Comparison of ENCODE assay signal across 25 mouse cellular contexts in the genomic region with DNA sequence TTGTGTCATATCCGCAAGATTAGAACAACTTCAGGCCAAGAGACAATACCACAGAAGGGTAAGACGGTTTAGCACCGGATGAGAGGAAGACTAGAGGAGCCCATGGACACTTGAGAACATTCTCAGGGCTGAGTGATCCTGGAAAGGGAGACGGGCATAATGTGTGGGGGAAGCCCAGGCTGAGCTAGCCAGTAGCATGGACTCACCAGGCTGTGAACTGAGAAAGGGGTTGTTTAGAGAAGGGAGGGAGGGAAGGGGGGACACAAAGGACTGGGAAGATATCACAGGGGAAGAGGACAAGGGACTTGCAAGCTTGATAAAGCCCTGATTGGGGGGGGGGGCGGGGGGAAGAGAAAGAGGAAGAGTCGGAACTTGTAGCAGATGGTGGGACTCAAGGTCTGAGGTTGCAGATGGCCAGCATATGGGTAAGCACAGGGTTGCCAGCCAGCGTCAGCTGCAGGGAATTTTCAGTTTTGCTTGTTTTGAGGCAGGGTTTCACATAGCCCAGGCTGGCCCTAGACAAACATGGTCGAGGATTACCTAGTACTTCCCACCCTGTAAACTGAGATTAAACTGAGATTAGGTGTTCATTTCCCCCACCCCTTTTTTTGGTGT. TPM values are rescaled to one million over a fixed set of nuclear protein-coding genes. Genes with fewer than 3 reads are reported as not detected.
DNase-seq lines count a peak whose midpoint lies in the region; ATAC-seq and TF ChIP-seq lines count a peak whose summit lies in the region.
"Had no signal": no experiment of that assay in that cellular context is flagged by ENCODE, and none has a peak within 500 bp of the region (broad histone marks: within the 10 kb centered on the region; RNA-seq: fewer than 3 reads in every experiment).

No protein-coding gene starts in this region.

- peaks cover 58% of the 10 kb centered on the region for H3K36me3 ChIP-seq in kidney, embryonic 15.5 days
- no peaks in the 10 kb centered on the region; the same call in 1 of the 2 replicates for H3K36me3 ChIP-seq in kidney, adult 2 months (ENCODE audit: control insufficient read depth, insufficient read depth, low read length)

- no peak for TF ChIP-seq POLR2A in kidney, adult 2 months (IDR thresholded peaks at IDR 0.05; ENCODE audit: low read depth, low read length)
- TF ChIP-seq POLR2A in cerebellum, adult 2 months (IDR thresholded peaks at IDR 0.05; ENCODE audit: borderline replicate concordance, insufficient read depth, low read length): no peak

- no peak overlapping the region for H3K9ac ChIP-seq in kidney, embryonic 15.5 days
- H3K9ac ChIP-seq: hindbrain, embryonic 15.5 days; liver, postnatal 0 days; neural tube, embryonic 12.5 days had no signal

- no peaks in the 10 kb centered on the region for H3K27me3 ChIP-seq in kidney, embryonic 15.5 days
- H3K27me3 ChIP-seq in kidney, adult 2 months (replicated peaks; ENCODE audit: control insufficient read depth, insufficient read depth, low read length): no peaks in the 10 kb centered on the region
- H3K27me3 ChIP-seq in cerebellum, adult 2 months (ENCODE audit: control insufficient read depth, insufficient read depth, low read length): no peaks in the 10 kb centered on the region
- H3K27me3 ChIP-seq: hindbrain, embryonic 15.5 days; neural tube, embryonic 12.5 days had no signal

- no peaks in the 10 kb centered on the region for H3K9me3 ChIP-seq in kidney, embryonic 15.5 days (replicated peaks)
- H3K9me3 ChIP-seq: embryonic facial prominence, embryonic 10.5 days; hindbrain, embryonic 15.5 days; neural tube, embryonic 12.5 days had no signal

- DNase-seq in cerebellum, adult 11 months: peak; percentile 59
- DNase-seq in kidney, adult 2 months: no peak
- DNase-seq in cerebellum, adult 2 months: peak; percentile 63 to 75
- no peak for DNase-seq in frontal cortex, postnatal 10 days (ENCODE audit: low spot score in 2 of 2)
- no peak for DNase-seq in layer of hippocampus, adult 9-11 months
- DNase-seq: adrenal gland, adult 2 months; gastrocnemius, adult 2 months; layer of hippocampus, postnatal 36 days; liver; liver, postnatal 0 days; lung, postnatal 14 days; right cerebral cortex, postnatal 14 days; thymus, postnatal 4 days had no signal

- no peaks in the 10 kb centered on the region for H3K4me1 ChIP-seq in kidney, embryonic 15.5 days
- H3K4me1 ChIP-seq in kidney, adult 2 months (ENCODE audit: control insufficient read depth, insufficient read depth, low read length): no peaks in the 10 kb centered on the region
- peaks cover 4% of the 10 kb centered on the region for H3K4me1 ChIP-seq in cerebellum, adult 2 months (ENCODE audit: control insufficient read depth, insufficient read depth, low read length)
- H3K4me1 ChIP-seq: hindbrain, embryonic 15.5 days; neural tube, embryonic 12.5 days had no signal

- ATAC-seq in cerebellum, adult (ENCODE audit: insufficient number of reproducible peaks, low FRiP score, low TSS enrichment): no peak
- ATAC-seq in kidney, embryonic 15.5 days (replicated peaks; ENCODE audit: low FRiP score): peak; percentile 78
- ATAC-seq in common myeloid progenitor, adult 5-6 weeks (replicated peaks; ENCODE audit: low read depth, poor library complexity, severe bottlenecking): peak; percentile 53
- ATAC-seq: CD4-positive, CD25-positive, alpha-beta regulatory T cell, adult 4 months; forebrain, embryonic 16.5 days; intestine, embryonic 16.5 days; liver, postnatal 0 days had no signal

- 60% methylated on average over 8 of the region's 8 CpGs for WGBS in kidney, embryonic 15.5 days
- WGBS in kidney, adult 2 months: 80% methylated on average over 7 of the region's 8 CpGs
- 42% methylated on average over 7 of the region's 8 CpGs for WGBS in cerebellum, adult 2 months

- TF ChIP-seq CTCF in kidney, adult 2 months (conservative IDR thresholded peaks at IDR 0.05; ENCODE audit: insufficient read depth, insufficient read length, low read depth, low read length): no peak
- TF ChIP-seq CTCF in cerebellum, adult 2 months (IDR thresholded peaks at IDR 0.05; ENCODE audit: borderline replicate concordance, insufficient read depth, low read depth, low read length): no peak

- H3K4me3 ChIP-seq in kidney, embryonic 15.5 days (replicated peaks): no peak overlapping the region
- H3K4me3 ChIP-seq in kidney, adult 2 months (ENCODE audit: insufficient read depth, low read depth, low read length): no peak overlapping the region
- H3K4me3 ChIP-seq in cerebellum, adult 2 months (replicated peaks; ENCODE audit: insufficient read depth, low read depth, low read length): no peak overlapping the region
- H3K4me3 ChIP-seq: embryonic facial prominence, embryonic 10.5 days; gastrocnemius, adult 2 months; hindbrain, embryonic 15.5 days; neural tube, embryonic 12.5 days had no signal

- 0 out of 2 replicates have a peak overlapping the region, but pooled peaks have one; percentile 6 for H3K27ac ChIP-seq in kidney, embryonic 15.5 days
- no peak overlapping the region for H3K27ac ChIP-seq in kidney, adult 2 months (ENCODE audit: insufficient read depth, low read depth, low read length)
- no peak overlapping the region for H3K27ac ChIP-seq in cerebellum, adult 2 months (ENCODE audit: insufficient read depth, low read length)
- H3K27ac ChIP-seq: embryonic facial prominence, embryonic 10.5 days; gastrocnemius, adult 2 months; hindbrain, embryonic 15.5 days; neural tube, embryonic 12.5 days had no signal

- H3K4me2 ChIP-seq in kidney, embryonic 15.5 days: no peak overlapping the region
- H3K4me2 ChIP-seq: hindbrain, embryonic 15.5 days; neural tube, embryonic 12.5 days had no signal

RNA-seq across cellular contexts. Expression of a gene that starts 9.2 kb away (rescaled TPM):
- polyA plus RNA-seq in kidney, embryonic 15.5 days (2015; fragmentation: Nextera tagmentation; extraction: Ambion mirVana): 128 and 130 TPM in 2 replicates
- 61.5 and 74.1 TPM in 2 replicates for polyA plus RNA-seq in kidney, adult 2 months (2012; rRNA removed)
- 17.5 and 18.6 TPM in 2 replicates for polyA plus RNA-seq in cerebellum, adult 2 months (2012; rRNA removed)
- 13.9 and 14.6 TPM in 2 replicates for total RNA-seq in common myeloid progenitor, adult 5-6 weeks (2017)

RNA-seq across cellular contexts. Expression of a gene that starts 20.7 kb away (rescaled TPM):
- polyA plus RNA-seq in kidney, embryonic 15.5 days (2015; fragmentation: Nextera tagmentation; extraction: Ambion mirVana): not detected in 2 replicates
- polyA plus RNA-seq in kidney, adult 2 months (2012; rRNA removed): 0.92 and 1.5 TPM in 2 replicates
- polyA plus RNA-seq in cerebellum, adult 2 months (2012; rRNA removed): not detected in 2 replicates
- total RNA-seq in common myeloid progenitor, adult 5-6 weeks (2017): not detected in 2 replicates
- total RNA-seq: adrenal gland, adult 2 months; gastrocnemius, adult 2 months; layer of hippocampus, postnatal 36 days; left cerebral cortex, postnatal 36 days; monocyte, adult 5-6 weeks had no signal
- polyA plus RNA-seq: CD4-positive, CD25-positive, alpha-beta regulatory T cell, adult 4 months; embryonic facial prominence, embryonic 10.5 days; forebrain, embryonic 16.5 days; heart, postnatal 0 days; hindbrain, embryonic 15.5 days; intestine, embryonic 16.5 days; liver, postnatal 0 days; neural tube, embryonic 12.5 days had no signal

RNA-seq across cellular contexts. Expression of a gene that starts 24.0 kb away (rescaled TPM):
- polyA plus RNA-seq in kidney, embryonic 15.5 days (2015; fragmentation: Nextera tagmentation; extraction: Ambion mirVana): 17.2 and 18.3 TPM in 2 replicates
- 3.1 and 3.6 TPM in 2 replicates for polyA plus RNA-seq in kidney, adult 2 months (2012; rRNA removed)
- polyA plus RNA-seq in cerebellum, adult 2 months (2012; rRNA removed): 22.3 and 23.5 TPM in 2 replicates
- total RNA-seq in common myeloid progenitor, adult 5-6 weeks (2017): 13.0 and 15.9 TPM in 2 replicates

RNA-seq across cellular contexts. Expression of a gene that starts 53.1 kb away (rescaled TPM):
- polyA plus RNA-seq in kidney, embryonic 15.5 days (2015; fragmentation: Nextera tagmentation; extraction: Ambion mirVana): 14.5 and 16.4 TPM in 2 replicates
- polyA plus RNA-seq in kidney, adult 2 months (2012; rRNA removed): 27.3 and 35.0 TPM in 2 replicates
- polyA plus RNA-seq in cerebellum, adult 2 months (2012; rRNA removed): 2.4 and 2.5 TPM in 2 replicates
- 21.1 and 28.0 TPM in 2 replicates for total RNA-seq in common myeloid progenitor, adult 5-6 weeks (2017)

Comparison
In these comparisons a context has a peak if more than half of its experiments do, and no peak if none do; other contexts are left out.
1. DNase-seq: peak in cerebellum, adult 11 months (single experiment) and cerebellum, adult 2 months (2 of 2); none in kidney, adult 2 months (single experiment), frontal cortex, postnatal 10 days (0 of 2) and layer of hippocampus, adult 9-11 months (single experiment).